Mouse (Mus musculus) kidney, postnatal 10 days (tissue): Measurements from ENCODE around the gene Gm45717.
"Not testable (repeated sequence)": the region's sequence is repeated elsewhere in the genome, so short reads cannot be mapped to it uniquely, and the experiment has no call there.

Source experiments
- DNase-seq: peaks from one replicate; pipeline ENCODE4 v3.0.0; 2021; ENCODE audit warnings: mixed read lengths

Gm45717 gene

DNA sequence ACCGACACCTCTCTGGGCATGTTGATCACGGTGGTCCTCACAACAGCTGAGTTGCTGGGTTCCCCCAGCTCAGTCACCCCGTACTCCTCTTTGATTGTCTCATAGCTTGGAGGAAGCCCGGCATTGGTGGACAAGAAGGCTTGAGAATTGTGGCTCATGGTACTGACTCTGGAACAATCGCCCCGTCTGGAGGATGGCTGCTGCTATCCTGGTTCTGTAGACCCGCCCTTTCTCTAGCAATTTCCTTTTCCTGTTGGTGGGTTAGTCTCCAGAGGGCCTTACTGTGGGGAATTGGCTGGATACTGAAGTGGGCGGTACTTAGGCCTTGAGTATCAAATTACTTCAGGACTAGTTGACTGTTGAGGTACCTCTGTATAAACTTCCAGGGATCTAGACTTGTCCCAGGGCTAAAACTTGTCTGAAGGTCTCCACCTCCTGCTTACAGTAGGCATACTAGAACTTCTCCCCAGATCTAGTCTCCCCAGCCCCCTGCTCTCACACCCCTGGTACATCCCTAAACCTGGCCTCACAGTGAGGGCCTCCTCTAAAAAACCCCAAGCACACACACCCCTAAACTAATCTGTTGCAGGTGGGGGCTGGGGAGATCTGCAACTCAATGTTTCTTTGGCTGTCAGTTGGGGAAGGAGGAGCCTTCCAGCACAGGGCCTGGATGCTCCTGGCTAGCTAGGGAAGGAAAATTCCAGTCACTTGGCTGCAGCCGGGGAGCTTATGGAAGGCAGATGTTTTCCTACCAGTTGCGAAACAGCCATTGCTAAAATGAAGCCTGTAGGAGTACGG is at the start of gene Gm45717, which contains the start of gene Ifitm2:
Gene Gm45717 (minus strand): TSS at position 180 of the 798 bp plus-strand sequence.
Gene Ifitm2 (minus strand): TSS at position 230 of the 798 bp plus-strand sequence.
- peak; percentile 92 for DNase-seq

DNA sequence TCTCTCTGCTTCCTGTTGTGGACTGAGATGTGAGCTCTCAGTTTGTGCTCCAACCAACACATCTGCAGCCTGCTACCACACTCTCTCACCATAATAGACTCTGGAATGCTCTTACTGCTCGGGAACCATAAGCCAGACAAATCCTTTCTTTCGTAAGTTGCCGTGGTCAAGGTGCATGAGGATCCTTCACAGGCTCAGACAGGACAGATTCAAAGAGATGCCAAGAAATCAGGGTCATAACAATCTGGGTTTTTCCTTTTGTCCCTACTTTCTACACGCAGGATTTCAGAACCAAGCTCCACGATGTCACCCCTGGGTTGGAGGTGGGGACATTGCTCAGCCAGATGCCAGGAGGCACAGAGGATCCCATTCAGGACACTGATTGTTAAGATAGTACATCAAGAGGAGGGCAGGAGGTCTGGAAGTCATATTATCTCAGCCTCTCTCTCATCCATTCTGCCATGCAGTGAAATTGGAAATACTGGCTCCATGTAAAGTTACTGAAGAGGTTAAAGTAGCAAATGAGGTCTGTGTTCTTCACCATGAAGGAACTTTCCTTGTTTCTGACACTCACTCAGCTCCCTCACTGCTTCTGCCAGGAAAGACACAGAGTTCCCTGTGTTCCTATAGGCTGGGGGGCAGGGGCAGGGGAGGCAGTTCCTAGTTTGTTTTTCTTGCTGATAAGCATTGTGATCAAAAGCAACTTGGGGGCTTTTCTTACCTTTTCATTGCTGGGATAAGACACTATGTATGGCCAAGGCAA is 47.7 kb upstream of the Gm45717 start:
- DNase-seq, result no peak

DNA sequence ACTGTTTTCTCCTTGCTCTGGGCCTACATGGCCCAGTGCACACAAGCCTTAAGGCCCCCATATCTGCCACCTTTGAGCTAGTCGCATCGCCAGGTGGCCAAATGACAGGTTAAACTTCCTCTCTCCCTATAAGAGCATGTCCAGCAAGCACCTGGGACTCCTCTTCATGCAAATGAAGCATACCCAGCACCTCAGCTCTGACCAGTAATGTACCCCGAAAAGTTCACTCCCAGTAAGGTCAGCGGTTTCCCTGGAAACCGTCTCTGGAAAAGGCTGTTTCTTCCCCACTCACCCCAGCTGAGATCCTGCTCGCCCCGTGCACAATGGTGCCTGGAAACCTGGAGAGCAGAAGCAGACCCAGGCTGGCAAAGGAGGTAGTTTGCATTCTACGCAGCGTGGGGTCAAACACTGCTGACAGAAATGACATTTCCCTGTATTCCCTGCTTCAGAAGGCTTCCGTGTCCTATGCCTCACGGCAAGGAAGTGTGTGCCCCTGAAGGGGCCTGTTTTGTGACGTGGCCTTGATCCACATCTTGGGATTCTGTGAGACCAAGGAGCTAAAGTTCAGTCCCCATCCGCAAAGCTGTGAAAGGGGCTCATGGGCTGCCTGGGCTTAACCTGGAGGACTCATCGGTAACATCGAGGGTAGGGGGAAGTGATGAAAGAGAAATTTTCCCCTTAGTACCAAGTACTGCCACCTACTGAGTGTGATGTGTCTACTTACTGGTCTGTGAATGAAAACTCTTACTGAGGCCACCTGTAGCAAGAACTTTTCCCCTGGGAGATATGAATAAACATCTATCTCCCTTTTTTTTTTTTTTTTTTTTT is 45.4 kb upstream of the Gm45717 start:
- no peak for DNase-seq

DNA sequence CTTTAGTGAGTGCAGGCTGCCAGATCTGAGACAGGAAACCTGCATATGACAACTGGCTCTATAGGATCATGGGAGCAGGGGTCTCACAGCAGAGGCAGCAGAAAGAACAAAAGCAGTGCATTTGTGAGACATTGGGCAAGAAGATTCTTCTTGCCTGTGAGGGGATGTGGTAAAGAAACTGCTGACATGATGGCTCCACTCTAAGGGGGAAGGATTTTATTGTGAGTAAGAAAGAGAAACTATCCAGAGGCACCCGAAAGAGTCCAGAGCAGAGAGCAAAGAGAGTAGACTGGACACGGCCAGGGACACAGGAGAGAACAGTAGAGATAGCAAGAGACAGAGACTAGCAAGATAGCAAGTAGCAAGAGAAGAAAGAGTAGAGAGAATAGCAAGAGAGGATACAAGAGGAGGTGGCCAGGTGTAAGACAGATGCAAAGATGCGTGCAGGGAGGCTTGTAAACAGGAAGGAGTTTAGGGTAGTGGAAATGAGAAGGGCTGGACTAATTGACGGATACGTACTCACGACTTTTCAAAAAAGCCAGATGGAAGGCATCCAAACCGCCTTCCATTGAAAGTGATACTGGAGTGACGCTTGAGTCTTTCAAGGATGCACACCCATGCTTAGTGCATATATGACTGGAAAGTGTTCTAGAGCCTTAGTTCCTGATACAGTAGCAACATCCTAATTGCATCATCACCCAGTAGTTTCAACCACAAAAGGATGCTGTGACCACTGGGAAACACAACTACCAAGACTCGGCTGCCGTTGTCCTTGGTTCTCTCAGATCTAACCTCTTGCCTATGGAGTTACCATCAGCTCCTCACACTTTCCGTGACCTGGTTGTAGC is 43.3 kb upstream of the Gm45717 start:
- DNase-seq, result no peak

DNA sequence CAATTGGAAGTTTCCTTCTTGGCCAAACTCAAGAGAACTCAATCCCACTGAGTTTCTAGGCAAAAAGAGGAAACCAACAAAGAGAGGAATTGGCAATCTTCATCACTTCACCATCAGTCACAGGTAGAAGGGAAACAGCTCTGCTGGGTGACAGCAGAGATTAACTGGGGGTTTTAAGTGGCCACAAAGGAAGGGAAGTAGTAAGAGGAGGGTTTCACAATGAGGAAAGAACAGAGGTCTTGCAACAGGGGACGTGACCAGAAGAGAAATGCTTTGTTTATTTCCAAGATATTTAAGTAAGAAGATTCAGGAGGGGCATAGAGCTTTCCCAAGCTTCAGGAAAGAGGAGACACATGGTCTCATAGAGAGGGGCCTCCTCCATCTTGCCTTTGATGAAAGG is 42.1 kb upstream of the Gm45717 start:
- DNase-seq, result no peak

DNA sequence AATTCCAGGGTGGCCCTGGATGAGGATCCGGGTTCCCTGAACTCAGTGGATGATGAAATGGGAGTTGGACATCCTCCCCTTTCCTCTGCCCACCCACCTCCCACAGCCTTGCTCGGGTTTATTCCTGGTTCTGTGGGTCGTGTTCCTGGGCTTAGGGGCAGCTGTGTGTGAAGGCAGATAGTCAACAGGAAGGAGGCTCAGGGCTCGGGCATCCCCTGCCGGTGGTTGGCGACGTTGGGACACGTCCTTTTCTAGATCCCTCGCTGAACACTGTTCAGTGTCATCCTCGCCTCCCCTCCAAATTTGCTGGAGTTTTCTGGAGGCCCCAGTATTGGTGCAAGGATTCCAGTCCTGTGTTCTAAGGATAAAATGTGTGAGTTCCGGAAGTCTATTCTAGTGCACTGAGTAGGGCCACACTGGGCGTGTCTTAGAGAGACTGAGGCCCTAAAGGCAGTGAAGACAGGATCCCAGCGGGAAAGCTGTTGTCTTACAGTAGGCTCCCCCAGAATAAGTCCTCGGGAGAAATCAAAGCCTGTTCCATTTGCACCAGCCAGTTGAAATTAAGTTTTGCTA is 35.5 kb upstream of the Gm45717 start:
- DNase-seq, result no peak

DNA sequence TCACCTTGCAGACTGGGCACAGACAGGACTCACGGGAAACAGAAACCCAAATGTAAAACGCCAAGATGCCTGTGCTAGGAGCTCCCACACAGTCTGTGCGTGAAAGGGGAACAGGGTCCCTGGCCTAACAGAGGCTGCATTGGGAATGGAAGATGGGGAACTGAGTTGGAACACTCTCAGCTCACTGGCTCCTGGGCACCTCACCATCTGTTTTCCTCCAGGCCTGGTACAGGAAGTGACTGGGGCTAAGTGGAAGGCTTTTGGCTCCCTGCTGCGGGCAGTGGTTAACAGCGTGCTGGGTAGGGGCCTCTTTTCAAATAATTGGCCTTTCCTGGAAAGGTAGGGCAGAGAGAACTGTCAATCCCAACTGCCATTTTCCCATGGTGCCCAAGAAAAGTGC is 34.9 kb upstream of the Gm45717 start:
- no peak for DNase-seq

DNA sequence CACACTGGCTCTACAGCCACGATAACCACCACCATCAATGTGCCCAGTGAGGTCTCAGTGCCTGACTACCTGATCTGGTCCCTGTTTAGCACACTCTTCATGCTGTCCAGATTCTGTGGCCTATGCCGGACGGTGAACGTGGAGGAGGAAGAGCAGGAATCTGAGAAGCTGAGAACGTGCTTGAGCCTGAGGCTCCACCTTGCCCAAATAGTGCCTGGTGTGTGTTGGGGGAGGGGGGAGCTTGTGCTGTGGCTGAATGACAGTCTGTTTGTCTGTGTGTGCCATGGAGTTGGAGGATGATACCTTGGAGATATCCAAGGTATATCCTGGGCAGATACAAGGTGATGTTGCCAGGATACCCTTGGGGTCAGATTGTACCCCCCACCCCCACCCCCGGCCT is 34.4 kb upstream of the Gm45717 start:
- DNase-seq, result no peak

DNA sequence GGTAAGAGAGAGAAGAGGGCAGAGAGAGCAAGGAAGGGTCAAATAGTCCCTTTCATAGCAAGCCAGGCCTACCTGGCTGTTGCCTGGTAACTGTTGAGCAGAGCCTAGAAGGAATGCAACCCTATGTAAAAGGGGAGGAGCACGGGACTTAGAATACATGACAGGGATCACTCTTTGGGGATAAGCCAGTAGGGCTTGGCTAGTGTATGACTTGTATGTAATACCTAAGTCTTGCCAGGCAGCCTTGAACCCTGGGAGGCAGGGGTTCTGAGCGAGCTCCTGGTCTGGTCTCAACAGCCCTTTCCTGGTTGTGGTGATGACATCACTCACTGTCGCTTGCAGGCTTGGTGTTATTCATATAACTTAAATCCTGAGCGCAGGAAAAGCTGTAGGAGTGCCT is 33.3 kb upstream of the Gm45717 start:
- DNase-seq, result no peak

DNA sequence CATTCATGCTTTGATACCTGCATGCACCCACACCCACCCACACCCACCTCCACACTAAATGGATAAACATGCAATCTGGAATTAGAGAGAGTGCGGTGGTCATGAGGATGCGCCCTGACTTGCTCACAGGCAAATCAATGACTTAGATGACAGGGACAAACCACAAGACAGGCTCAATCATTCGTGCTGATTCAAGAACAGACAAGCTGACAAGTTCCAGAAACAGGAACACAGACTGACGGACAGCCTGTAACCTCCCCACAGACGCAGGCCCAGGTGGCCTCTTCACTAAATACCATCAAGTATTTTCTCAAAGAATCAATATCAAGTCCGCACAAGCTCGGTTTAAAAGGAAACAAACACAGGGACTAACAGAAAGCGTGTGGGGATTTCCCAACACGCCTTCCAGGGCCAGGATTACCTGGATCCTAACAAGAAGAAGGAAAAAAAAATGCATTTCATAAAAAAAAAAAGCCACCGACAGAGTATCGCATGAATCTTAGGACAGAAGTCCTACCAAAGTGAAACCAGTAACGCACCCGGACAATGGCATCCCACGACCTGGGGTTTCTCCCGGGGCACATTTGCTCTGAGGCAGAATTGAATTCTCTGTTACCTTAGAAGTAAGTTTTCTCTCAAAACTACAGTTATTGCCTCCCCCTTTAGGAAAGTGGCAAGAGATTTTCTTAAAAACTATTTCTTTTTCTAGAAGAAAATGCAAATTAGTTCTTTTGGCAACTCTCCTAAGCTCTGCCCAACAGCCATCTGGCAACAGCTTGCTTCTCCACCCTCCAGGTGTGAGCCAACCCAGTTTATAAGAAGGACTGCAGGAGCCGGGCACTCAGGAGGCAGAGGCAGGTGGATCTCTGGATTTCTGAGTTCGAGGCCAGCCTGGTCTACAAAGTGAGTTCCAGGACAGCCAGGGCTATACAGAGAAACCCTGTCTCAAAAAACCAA is 31.7 kb upstream of the Gm45717 start:
- DNase-seq, result no peak

DNA sequence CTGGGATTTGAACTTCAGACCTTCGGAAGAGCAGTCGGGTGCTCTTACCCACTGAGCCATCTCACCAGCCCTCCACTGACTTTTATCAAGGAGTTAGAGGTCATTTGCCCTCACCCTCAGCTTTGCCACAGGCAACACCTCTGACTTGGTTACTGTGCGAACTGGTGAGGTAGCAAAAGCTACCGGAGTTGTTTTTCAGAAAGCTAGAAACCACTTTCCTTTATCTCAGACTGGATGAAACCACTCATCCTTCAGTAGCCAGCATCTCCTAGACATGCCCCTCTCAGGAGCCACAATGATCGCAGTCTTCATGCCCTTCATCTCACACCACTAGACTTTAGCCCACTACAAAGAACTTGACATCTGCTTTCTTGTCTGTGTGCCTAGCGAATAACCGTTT is 27.2 kb upstream of the Gm45717 start:
- DNase-seq, result no peak

DNA sequence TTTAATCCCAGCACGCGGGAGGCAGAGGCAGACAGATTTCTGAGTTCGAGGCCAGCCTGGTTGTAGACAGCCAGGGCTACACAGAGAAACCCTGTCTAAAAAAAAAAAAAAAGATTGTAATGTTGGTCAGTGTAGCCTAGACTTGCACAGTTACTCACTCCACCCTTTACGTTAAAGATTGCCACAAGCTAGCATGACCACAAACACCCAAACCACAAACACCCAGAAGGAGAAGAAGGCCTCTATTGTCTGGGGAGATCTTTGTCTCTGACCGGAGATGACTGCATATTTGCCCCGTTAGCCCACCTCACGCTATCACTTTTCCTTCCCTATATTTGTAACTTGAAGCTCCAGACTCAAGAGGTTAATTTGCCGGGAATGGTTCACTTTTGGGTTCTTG is 26.0 kb upstream of the Gm45717 start:
- no peak for DNase-seq

DNA sequence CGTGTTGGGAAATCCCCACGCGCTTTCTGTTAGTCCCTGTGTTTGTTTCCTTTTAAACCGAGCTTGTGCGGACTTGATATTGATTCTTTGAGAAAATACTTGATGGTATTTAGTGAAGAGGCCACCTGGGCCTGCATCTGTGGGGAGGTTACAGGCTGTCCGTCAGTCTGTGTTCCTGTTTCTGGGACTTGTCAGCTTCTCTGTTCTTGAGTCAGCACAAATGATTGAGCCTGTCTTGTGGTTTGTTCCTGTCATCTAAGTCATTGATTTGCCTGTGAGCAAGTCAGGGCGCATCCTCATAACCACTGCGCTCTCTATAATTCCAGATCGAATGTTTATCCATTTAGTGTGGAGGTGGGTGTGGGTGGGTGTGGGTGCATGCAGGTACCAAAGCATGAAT is 21.0 kb upstream of the Gm45717 start:
- DNase-seq, result not testable (repeated sequence)

DNA sequence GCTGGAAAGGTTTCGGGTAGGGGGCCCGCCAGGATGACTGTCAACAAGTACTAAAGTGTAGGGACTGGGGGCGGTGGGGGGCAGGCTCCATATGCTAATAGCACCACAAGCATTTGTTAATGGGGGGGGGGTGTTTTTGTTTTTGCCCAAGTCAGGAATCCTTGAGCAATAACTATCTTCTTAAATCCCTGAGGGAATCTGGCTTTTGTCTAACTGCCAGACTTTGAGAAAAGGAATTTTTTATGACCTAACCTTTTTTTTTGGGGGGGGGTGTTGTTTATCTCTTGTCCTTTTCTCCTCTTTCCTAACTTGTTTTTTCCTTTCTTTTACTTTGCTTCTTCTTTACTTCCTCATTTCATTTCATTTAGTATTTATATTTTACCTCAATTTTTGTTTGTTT is 19.7 kb upstream of the Gm45717 start:
- DNase-seq, result no peak

DNA sequence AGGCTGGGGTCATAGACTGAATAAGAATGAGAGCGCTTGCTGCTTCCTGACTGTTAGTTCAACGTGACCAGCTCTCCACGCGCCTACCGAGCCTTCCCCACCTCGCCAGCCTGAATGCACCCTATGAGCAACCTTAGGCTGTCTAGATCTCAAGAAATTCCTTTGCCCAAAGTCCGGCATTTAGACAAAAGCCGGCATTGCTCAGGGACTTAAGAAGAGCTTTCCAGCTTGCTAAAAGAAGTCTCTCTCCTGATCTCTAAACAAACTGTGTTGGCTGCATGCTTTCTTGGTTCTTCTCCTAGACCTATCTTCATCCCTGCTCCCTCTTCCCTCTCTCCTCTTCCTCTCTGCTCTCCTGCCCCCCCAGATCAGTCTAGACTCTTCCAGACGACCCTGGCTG is 19.2 kb upstream of the Gm45717 start:
- DNase-seq, result peak; percentile 15

DNA sequence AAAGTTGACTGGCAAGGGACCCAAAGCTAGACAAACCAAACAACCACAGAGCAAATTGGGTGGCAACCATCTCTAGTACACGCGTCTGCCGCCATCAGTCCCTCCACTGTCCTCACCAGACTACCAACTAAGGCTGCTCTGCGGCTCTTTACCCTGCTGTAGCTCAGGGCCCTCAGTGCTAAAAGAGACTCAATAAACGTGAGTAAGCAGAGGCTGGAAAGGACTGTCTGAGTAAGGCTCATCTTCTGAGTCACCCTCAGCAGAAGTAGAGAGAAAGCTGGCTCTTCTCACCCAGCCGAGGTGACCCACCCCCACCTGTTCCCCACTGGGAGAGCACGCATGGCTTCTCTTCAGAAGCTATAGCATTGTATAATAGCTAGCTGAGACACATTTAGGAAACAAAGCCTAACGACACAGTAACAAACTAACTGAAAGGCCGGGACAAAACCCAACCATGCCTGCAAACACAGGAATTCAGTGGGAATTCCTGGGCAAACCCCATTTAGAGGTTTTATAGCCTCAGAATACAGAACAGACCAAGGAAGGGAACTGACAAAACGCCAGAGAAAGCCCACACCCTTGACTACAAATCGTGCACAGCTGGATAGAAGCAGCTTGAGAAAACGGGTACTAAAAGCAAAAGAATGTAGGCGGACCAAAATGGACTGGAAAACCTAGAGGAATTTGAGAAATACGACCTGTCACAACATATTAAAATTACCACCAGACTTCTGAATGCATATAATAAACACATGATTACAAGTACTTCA is 17.8 kb upstream of the Gm45717 start:
- DNase-seq, result peak; percentile 32

DNA sequence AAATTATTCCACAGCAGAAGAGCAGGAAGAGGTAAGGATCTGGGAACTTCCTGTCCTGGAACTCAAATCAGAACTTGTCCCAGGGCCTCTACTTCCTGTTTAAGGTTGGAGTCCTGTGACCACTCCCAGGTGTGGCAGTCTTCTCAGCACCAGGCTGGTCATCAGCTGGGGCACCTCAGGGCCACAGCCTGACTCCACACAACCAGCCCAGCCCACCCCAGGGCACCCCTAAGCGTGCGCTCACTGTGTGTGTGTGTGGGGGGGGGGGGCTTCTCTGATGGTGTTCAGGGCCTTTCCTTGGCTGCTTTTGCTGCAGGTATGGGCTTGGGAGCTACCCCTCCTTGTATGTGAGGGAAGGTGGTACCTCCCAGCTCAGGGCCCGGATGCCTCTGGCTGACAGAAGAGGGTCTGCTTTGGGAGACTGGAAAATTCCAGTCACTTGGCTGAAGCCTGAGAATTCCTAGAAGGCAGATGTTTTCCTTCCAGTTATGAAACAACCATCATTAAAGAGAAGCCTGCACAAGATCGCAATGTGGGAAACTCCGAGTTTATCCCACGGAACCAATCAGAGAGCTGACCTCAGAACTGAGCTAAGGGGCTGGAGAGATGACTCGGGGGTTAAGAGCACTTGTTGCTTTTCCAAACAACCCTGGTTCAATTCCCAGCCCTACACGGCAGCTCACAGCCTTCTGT is 15.9 kb upstream of the Gm45717 start:
- peak; percentile 66 for DNase-seq

DNA sequence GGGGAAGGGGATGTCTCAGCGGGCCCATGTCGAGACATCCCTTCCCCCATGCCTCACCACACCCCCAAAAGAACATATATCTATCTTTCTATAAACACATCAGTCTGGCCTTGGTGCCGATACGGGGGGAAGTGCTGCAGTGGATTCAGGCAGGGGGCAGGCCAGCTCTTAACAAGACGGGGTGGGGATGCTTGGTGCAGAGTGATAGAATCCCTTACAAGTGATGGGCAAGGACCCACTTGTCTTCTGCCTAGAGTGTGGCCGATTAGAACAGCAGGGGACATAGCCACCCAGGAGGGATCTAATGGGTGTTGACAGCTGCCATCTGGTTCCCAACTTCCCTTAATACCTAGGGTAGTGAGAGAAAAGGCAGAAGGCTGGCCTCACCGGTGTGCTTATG is 15.2 kb upstream of the Gm45717 start:
- DNase-seq, result peak; percentile 16

DNA sequence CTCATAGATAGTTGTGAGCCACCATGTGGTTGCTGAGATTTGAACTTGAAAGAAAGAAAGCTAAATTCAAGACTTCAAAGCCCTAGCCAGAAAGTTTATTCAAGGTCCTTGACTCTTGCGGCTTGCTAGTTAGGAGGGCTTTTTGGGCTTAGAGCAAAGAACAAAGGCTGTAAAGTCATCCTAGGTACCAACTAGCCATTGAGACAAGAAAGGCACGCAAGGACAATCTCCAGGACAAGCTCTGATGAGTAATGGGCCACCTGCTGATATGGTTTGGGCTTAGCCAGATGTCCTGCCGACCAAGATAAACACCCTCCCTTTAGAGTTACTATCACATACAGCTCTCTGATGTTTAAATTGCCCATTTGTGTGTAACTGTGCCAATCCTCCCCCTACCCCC is 13.0 kb upstream of the Gm45717 start:
- DNase-seq, result not testable (repeated sequence)
